Mouse (Mus musculus): ENCODE data around the gene Uhmk1. TPM values are rescaled to one million over a fixed set of nuclear protein-coding genes. Genes with fewer than 3 reads are reported as not detected.
A peak's percentile ranks its signal among the peaks of the same experiment; 100 is the strongest.

Gene Uhmk1
- total RNA-seq, 2 experiments from 2014 or later: 30.4 to 45.6 TPM

- ATAC-seq (replicated peaks; ENCODE audit: poor library complexity, severe bottlenecking): no peak
Measured at GRCm38 (mm10) chr1:170176661-170177239, 38.4 kb downstream of the Uhmk1 start.

GRCm38 (mm10) chr1:170175848-170176247 lies 39.3 kb downstream of the Uhmk1 start:
- no peak for ATAC-seq (replicated peaks; ENCODE audit: poor library complexity, severe bottlenecking)

- peak; percentile 85 for ATAC-seq (replicated peaks; ENCODE audit: poor library complexity, severe bottlenecking)
Measured at GRCm38 (mm10) chr1:170174814-170175332, 40.3 kb downstream of the Uhmk1 start, which contains the start of gene Uap1. Gene Uap1 (minus strand): TSS chr1:170174957.

GRCm38 (mm10) chr1:170173991-170174813 lies 41.0 kb downstream of the Uhmk1 start:
- peak; percentile 4; the same call in 1 of the 2 replicates for ATAC-seq (replicated peaks; ENCODE audit: poor library complexity, severe bottlenecking)

GRCm38 (mm10) chr1:170167781-170168180 lies 47.4 kb downstream of the Uhmk1 start:
- ATAC-seq (replicated peaks; ENCODE audit: poor library complexity, severe bottlenecking): no peak

DNA sequence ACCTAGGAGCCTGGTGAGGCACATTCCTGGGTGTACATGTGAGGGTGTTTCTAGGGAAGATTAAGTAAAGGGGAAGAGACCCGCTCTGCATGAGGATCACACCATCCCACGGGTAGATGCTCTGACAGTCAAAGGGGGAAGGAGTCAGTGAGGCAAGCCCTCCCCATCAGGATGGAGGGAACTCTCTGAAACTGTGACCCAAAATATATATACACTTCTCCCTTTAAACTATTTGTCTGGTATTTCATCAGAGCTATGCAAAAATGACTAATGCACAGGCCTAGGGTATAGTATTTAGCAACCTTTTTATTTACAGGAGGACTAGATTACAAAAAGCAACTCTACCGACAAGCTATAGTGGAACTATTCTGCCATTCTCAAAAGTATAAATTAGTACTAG lies 50.3 kb downstream of the Uhmk1 start:
- ATAC-seq (replicated peaks; ENCODE audit: poor library complexity, severe bottlenecking): peak; percentile 81

DNA sequence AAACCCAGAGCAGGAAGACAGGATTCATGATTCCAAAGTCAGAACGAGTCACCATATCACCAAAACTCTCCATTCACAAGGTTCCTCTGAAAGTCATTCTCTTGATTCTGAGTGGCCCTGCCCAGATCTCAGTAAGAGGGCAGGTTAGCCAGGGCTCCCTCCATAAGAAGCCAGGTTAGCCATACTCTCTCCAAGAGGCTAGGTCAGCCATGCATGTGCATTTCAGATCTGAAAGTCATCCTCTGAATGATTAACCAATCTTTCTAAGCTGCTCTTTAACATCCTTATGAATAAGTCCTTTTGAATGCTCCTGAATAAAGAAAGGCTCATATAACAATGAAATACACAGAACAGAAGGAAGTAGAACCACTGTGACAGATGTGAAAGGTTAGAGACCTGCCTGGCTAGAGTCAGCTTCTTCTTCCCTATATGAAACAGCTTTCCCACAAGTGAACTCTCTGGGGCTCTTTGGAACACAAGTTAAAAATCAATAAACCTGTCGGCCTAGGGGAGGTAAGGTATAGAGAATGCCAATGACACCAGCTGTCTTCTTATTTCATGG lies 51.1 kb downstream of the Uhmk1 start:
- no peak for ATAC-seq (replicated peaks; ENCODE audit: poor library complexity, severe bottlenecking)

GRCm38 (mm10) chr1:170163398-170163943 lies 51.7 kb downstream of the Uhmk1 start:
- no peak for ATAC-seq (replicated peaks; ENCODE audit: poor library complexity, severe bottlenecking)

DNA sequence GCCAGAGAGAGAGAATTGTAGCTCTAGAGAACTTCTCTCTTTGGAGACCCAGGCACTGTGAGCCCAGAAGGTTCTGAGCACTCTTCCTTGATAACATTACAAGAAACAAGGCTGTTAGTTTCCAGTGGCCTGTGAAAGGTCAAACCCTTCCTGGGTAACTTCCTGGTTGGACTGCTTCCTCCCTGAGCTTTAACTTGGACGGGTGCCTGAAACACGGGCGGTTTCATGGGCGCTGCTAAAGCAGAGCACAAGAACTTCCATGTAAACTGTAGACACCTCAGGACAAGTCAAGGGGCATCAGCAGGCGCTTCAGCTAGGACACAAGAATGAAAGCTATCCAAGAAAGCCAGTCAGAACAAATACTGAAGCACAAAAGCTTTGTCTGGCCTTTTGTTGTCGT lies 53.3 kb downstream of the Uhmk1 start:
- ATAC-seq (replicated peaks; ENCODE audit: poor library complexity, severe bottlenecking): peak; percentile 42

GRCm38 (mm10) chr1:170160397-170160938 lies 54.7 kb downstream of the Uhmk1 start:
- 0 out of 2 replicates have a peak, but pooled peaks have one; percentile 4 for ATAC-seq (replicated peaks; ENCODE audit: poor library complexity, severe bottlenecking)

DNA sequence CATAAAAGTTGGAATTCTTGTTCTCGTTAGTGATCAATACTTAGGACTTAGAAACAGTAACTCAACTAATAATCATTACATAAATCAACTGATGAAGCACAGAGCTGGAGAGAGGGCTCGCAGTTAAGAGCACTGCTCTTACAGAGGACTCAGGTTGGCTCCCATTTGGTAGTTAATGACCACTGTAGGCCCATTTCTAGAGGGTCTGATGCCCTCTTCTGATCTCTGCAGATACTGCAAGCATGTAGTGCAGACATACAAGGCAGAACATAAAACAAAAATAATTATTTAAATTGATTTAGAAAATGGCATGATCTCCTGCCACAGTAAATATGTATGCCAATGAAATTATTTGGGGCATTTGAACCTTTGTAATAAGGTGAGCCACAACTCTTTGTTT lies 55.5 kb downstream of the Uhmk1 start:
- ATAC-seq (replicated peaks; ENCODE audit: poor library complexity, severe bottlenecking): peak; percentile 37

GRCm38 (mm10) chr1:170155761-170156160 lies 59.4 kb downstream of the Uhmk1 start:
- no peak for ATAC-seq (replicated peaks; ENCODE audit: poor library complexity, severe bottlenecking)

GRCm38 (mm10) chr1:170155298-170155697 lies 59.9 kb downstream of the Uhmk1 start:
- ATAC-seq (replicated peaks; ENCODE audit: poor library complexity, severe bottlenecking): 0 out of 2 replicates have a peak, but pooled peaks have one; percentile 20

DNA sequence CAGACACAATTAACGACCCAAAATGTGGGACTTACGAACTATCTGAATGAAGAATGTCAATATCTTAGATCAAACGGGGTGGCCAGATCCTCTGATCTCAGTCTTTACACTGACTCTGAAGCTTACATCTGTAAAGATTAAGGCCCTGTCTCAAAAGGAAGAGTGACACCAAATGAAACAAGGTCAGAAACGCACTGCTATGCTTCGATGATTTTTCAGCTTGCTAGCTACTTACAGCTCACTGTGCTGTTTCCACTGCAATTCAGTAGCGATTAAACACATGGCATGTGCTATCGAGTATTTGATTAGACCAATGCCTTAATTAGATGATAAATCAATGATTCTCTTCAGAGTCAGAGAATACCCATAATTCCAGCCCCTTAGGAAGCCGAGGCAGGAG lies 61.2 kb downstream of the Uhmk1 start:
- no peak for ATAC-seq (replicated peaks; ENCODE audit: poor library complexity, severe bottlenecking)

DNA sequence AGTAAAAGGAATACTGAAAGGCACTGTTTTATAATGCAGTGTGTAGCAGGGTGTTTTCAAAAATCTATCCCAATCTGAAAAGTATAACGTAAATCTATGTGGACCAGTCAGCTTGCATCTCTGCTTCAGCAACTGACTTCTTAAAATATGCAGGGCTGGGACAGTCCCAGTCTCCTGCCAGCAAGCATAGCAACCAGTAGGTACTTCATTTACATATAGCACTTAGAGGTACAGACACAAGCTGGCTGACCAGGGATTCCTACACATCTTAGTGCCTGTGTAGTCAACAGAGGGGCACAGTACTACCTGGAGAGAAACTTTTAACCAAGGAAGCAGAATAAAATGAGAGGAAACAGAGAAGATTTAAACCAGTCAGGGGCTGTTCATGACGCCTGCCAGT lies 62.6 kb downstream of the Uhmk1 start:
- ATAC-seq (replicated peaks; ENCODE audit: poor library complexity, severe bottlenecking): no peak

- ATAC-seq (replicated peaks; ENCODE audit: poor library complexity, severe bottlenecking): no peak
Measured at GRCm38 (mm10) chr1:170150870-170151269, 64.3 kb downstream of the Uhmk1 start.

- ATAC-seq (replicated peaks; ENCODE audit: poor library complexity, severe bottlenecking): 0 out of 2 replicates have a peak, but pooled peaks have one; percentile 40
Measured at GRCm38 (mm10) chr1:170149756-170150155, 65.4 kb downstream of the Uhmk1 start.

DNA sequence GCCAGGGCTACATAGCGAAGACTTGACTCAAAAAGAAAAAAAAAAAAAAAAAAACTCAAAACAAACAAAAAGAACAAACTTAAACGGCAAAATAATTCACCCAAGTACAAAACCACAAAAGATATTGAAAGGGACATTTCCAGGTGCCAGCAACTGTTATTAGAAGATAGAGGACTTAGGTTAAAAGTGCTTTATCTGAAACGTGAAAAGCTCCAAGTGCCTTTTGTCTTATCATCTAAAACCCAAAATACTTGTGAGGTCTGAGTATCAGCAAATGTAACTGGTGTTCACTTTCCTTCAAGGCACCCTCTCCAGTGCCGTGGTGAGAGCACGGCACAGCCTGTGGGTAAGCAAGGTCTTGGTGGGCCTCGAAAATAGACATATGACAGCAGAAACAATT lies 66.7 kb downstream of the Uhmk1 start:
- no peak for ATAC-seq (replicated peaks; ENCODE audit: poor library complexity, severe bottlenecking)

DNA sequence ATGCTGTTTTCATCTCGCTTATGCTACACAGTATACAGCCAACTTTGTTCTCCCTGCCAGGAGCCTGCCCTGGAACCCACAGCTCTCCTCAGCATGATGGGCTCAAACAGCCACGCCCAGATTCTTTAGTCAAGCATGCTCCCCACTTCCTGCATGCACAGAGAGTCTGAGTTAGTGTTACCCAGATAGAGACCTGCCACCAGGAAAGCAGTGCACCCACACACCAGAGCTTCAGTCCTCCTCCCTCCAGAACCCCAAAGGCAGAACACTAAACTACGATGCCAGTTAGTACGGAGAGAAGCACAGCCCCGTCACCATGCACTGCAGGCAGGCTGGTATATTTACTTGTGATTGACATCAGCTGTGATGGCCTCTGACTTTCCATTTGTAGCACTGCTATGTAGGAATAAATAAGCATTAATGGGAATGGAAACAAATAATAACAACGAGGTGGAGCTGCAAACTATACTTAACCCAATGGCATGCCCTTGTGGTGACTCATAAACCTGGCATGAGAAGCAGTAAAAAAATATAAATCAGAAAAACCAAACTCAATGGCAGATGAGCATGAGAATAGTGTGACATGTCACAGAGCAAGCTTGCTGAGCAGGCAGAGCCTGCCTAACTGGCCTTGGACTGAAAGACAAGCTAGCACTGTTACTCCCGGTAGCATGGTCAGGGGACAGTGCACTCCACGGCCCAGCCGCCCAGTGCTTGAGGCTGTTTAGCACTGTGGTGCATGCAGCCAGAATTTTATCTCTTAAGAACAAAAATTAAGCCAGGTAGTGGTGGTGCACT lies 67.3 kb downstream of the Uhmk1 start:
- no peak for ATAC-seq (replicated peaks; ENCODE audit: poor library complexity, severe bottlenecking)

DNA sequence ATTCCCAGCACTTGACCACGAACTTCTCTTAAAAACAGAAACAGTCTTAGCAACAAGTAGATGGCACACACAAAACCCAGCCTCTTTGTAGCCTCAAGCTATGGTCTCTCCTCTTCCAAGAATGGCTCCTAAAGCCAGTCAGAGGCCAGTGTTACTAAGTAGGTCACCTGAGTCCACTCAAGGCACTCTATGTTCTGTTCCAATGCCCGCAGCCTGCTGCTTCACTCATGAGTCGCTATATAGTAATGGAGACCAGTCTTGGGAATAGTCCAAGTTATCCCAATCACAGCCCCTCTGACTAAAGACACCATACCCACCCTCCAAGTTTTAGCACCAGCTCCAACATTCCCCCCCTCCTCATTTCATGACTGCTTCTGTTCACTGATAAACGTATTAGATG lies 69.6 kb downstream of the Uhmk1 start:
- no peak for ATAC-seq (replicated peaks; ENCODE audit: poor library complexity, severe bottlenecking)
